Mouse (Mus musculus): ENCODE measurements around the gene Gpc6.

The Gpc6 gene

DNA sequence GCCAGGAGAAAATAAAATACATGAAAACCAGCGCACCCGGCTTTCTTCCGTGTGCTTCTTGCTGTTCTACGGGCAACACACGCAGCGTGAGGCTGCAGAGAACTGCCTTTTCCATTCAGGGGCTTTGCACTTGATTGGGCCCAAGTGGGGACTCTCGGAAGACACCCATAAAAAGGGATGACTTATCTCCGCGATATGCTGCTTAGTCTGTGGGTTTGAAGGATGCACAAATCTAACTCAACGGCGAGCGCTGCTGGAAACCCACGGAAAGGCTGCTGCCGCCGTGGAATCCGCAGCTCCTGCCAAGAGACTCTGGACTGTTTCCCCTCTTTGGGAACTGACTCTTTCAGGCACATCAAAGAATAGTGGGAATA is 970.4 kb downstream of the Gpc6 start:
- DNase-seq = no peak

DNA sequence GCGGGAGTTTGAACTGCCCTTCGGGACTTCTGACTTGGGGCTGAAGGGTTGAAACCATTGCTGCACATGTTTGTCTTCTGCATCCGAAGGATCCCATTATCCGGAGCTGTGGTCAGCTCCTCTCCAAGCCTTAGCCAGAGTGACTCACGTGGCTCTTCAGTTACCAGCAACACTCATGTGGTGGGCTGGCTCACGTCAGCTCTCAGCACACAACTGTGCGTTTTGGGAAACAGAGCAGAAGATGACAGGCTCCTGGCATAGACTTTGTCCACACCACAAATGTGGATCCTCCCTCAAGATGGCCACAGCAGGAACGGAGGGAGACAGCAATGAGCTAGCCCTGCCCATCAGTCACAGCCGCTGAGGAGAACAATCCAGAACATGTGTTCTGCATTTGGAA is 979.2 kb downstream of the Gpc6 start:
- DNase-seq = no peak

DNA sequence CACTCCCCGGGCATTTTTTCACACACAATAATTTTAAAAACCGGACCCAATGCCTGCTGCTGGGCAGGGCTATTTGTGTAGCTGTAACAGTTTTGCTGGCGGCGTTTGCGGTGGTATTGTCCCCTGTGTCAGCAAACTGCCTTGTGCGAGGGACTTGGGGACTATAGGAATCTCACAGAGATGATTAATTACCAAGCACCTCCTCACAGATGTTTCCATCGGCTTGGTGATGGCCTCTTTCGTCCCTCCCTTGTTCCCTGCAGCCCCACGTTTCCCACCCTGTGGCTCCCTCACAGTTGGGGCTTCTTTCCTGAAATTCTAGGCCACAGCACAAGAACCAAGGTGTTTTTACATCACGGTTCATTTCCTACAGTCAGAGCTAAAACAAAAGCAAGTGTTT is 980.6 kb downstream of the Gpc6 start:
- DNase-seq = no peak

DNA sequence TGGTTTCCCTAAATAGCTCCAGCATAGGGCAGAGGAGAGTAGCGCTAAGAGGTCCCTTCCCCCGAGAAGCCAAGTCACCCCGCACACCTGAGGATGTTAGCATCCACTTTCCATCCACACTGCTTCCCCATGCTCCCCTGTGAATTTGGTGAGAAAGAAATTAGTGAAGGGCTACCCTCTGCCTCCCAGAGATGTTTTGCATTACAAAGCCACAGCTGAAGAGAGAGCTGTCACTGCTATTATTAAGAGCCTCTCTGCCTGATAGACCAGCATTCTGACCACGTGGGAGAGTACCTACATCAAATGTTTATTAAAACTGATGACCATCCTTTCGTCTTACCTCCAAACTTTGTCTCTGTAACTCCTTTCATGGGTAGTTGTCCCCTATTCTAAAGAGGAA is 981.2 kb downstream of the Gpc6 start:
- DNase-seq = no peak

DNA sequence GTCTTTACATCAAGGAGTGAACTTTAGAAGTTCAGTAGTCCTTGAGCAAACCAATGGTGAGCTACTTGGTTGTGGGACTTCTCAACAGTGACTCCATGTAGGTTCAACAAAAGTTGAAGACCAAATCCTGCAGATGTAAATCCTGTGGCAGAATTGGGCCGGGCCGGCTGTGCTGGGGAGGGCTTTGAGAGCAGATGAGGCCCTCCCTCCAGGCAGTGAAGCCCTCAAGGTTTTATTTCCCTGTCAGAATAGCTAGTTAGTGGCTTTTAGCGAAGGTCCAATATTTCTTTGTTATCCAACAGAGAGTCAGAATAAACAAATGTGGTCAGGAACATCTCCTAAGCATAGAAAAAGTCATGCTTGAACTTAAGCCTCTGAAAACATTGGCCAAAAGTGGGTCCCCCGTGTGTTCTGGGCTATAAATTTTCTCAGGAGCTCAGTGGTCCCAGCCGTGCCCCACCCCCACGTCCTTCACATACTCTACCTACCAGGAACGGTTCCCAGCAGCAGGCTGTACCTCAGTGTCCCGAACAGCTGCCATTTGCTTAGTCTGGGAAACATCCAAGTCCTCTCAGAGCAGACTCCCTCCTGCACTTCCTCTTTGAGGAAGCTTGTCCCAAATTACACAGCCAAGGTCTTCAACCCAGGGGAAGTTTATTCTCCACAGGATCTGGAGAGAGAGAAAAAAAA is 983.3 kb downstream of the Gpc6 start:
- DNase-seq = no peak

DNA sequence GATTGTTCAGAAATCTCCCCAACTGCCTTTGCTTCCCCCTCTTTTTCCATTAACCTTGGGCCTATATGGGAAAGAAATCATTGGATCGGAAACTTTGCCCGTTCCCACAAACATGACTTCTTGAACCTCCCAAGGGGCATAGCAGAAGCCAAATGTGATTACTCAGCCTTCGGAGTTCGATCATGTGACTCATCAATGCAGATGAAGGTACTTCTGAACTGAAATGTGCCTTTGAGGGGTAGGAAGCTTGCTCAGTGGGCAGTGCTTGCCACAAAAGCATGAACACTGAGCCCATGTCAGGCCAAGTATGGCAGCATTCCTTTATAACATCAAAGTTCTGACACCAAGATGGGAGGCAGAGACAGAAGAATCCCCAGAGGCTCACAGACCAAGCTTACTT is 983.9 kb downstream of the Gpc6 start:
- DNase-seq = no peak

DNA sequence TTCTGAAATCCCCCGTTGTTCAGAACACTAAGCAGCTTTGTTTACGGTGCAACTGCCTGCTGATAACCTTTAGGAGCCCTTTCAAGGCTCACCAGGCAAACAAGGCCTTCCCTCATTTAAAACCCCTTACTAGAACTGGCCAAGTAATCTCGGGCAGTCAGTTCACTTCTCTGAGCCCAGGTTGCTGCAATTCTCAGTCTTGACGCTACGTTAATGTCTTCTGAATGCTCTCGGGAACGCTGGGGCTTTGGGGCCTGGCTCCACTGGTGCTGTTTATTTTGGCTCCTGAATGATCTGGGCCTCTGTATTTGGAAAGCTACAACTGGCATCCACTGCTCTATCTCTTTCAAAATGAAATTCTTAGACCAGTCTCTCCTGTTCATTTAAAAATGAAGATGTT is 985.2 kb downstream of the Gpc6 start:
- no peak for DNase-seq

DNA sequence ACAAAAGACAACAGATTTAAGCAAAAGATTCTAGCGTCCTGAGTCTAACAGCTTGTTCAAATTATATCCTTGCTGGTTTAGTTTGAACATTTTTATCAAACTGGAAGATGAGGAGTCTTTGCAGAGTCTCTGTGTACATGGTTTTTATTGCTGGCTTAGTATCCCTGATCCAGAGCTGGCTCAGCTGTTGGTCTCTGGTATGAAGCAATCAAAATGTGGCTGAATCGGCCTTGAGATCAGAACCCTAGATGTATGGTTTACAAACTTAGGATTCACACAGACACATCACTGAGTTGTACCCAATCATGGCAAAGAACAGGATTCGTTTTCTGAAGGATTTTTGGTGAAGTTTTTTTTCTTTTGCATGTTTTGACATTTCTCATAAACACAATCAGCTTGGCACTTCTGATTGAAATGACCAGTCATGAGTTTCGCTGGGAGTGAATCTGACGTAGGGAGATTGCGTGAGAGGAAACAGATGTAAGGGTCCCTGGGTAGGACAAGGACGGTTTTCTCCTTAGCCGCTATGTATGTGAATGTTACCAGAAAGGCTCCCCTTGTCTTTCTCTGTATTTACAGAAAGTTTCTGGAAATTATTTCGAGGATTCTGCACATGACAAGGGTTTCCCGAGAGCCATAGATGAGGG is 987.6 kb downstream of the Gpc6 start:
- DNase-seq = no peak

DNA sequence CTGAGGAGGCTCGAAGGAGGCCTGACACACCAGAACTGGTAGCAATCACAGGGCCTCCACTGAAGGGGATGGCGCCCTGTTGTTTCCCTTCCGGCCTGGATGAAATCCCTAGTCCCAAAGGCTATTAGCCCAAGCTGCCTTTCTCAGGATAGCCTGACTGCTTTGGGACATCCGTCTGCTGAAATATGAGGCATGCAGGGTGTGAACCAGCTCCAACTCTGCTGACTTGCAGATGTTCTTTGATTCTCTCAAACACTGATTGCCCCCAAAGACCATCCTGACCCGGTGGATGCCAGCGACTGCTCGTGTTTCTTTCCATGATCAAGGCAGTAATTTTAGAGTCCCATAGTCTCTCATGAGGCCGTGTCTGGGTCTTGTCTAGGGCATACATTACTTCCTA is 991.5 kb downstream of the Gpc6 start:
- DNase-seq = no peak

DNA sequence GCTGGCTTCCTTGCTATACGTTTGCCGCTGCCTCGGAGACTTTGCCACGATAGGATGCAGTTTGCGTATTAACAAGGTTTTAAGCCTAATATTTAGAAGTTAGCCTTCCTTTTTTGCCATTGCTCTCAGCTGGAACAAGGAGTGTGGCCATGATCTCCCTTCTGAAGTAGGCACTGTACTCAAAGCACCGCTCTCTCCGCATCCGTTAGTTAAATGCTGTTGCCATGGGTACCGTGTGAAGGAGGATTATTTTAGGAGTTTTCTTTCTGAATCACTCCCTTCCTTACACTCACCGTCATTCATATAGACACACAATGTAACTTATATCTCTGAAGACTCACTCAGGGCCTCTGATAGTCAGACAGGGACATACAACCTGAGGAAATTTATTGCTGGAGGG is 993.6 kb downstream of the Gpc6 start:
- DNase-seq = no peak

DNA sequence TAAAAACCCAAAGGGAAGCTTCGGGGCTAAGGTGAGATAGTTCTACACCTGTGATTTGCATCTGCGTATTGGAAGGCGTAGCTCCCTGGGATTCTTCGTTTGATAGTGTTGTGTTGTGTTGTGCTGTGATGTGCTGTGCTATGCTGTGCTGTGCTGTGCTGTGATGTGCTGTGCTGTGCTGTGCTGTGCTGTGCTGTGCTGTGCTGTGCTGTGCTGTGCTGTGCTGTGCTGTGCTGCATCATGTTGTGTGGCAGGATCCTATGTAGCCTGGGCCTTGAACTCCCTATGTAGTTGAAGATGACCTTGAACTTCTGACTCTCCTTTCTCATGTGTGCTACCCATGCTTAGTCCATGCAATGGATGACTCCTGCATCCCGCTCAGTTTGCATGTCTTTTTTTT is 994.5 kb downstream of the Gpc6 start:
- DNase-seq = no peak

DNA sequence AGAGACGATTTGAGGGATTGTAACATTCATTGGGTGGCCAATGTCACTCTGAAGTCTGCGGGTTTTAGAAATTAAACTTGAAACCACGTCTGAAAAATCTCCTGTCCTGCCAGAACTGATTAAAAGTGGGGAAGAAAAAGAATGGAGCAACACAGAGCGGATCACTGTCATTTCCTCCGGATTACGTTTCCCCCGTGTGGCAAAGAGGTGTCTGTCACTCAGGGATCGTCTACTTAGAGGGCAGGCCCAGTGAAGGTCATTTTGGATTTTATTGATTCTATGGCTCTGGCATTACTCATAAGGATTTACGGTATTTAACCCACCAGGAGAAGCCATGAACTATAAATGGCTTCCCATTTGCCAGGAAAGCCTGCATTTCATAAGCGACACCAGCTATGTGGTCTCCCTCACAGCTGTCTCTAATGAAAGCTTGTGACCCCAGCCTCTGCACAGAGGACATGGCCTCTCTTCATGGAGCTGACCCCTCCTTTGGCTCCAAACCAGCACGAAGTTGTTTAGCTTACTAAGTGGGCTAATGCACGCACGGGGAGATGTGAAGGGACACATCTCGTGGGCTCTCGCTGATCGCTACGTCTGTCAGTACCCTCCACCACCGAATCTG is 996.4 kb downstream of the Gpc6 start:
- DNase-seq = no peak

DNA sequence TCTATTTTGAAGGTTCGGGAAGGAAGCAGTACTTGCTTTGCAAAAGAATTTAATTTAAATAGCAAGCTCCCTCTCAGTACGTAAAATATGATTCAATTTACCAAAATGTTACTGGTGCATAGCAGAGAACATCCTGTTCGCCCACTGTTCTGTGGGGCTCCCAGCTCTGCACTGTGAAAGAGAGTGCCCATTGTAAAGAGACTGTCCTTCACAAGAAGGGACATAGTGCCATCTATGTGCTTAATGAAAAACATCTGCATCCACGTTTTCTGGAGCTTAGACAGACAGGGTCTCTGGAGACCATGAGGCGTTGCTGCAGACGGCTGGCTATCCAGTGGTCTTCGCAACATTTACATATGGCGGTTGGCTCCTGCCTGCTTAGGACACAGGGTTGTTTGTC is 998.6 kb downstream of the Gpc6 start:
- DNase-seq = no peak

DNA sequence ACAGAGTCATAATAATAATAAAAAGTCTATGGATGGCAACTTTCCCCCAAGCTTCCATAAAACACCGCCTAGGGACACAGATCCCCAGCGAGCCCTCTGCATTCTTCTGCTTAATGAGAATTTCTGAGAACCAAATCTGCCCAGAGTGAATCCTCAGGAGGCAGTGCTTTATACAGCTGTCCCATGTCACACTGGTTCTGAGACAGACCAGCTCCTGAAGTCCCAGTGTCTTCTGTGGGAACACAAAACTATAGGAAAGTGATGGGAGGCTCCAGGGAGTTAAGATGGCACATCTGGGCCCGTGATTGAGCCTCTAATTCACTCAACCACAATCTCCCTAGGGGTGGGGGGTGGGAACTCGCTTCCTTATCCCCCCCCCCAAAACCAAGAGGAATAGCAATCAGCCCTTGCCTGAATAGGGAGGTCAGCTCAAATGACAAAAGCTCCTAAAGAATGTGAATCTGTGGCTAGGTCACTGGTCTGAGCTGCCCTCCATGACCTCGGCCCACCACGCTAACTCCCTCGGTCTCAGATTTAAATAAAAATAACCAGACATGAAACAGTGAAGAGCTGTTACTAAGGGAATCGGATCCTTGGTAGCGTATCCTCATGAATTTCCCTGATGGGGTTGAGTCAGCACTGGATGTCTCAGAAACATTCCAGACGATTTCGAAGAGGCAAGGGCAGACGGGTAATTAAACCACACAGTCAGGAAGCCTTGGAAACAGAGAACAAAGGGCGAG is 1005.2 kb downstream of the Gpc6 start:
- DNase-seq = no peak

DNA sequence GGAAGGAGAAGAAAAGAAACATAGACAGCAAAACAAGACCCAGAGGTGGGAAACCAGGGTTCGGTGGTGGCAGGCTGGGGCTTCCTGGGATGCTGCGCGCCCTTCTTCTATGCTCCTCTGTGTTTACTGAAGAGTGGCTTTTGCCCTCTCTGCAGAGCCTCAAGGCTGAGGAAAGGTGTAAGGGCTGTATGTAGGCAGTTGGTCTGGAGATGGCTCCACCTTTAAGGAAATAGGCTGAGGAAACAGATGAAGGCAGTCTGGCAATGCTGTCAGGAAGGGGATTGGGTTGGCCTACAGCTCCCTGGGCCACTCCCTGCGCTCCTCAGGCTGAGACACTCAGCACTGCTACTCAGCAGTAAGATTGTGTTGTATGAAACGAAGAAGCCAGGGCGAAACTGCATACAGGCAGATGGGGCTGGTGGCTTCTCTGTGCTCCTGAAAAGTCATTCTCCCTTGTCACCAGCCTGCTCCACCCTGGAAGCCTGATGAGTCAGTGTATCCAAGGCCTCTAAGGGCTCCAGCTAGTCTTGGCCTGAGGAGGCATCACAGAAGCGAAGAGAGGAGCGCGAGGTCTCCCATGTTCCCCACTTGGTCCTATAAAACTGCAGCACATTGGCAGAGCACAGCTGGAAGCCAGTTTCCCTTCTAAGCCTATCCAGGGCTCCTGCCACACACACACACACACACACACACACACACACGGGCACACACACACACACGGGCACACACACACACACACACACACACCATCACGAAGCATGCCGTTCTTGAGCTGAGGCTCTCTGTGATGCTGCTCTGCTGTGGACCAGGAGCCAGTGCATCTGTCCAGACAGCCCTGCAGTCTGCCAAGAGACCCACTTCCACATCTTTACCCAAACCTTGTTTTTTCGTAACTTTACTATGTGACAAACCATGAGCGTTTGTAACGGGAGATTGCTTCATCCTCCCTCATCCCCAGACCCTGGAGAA is 1006.0 kb downstream of the Gpc6 start:
- no peak for DNase-seq

DNA sequence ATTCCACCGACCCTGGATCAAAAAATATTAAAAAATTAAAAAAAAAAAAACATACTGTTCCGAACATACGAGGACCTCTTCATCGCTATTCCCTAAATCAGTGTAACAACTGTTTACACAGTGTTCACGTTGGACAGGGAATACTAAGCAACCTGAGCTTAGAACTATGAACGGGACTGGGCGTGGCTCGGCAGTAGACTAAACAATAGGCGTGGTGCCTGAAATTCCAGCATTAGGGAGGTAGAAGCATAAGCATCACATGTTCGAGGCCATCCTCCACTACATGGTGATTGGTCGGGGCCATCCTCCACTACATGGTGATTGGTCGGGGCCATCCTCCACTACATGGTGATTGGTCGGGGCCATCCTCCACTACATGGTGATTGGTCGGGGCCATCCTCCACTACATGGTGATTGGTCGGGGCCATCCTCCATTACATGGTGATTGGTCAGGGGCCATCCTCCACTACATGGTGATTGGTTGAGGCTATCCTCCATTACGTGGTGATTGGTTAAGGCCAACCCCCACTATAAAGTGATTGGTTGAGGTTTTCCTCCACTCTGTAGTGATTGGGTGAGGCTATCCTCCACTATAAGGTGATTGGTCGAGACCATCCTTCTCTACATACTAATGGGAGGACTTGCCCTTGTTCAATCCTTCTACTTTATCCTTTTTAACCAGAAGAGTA is 1007.2 kb downstream of the Gpc6 start:
- no peak for DNase-seq

DNA sequence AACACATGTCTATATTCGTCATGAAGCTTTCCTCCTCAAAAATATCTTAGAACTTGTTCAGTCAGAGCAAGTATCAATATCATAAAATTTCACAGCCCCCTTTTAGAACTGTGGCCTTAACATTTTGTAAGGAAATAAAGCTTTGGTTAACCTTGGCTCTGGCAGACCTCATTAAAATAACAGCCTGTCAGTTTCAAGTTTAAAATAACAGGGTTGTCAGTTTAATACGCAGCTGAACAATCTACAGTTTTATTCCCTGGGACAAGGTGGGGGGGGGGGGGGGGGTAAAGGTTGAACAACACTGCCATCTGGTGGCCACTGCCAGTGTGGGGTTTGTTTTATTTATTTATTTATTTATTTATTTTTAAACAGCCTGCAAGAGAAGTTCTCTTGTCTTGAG is 1013.4 kb downstream of the Gpc6 start:
- DNase-seq = peak; percentile 23

DNA sequence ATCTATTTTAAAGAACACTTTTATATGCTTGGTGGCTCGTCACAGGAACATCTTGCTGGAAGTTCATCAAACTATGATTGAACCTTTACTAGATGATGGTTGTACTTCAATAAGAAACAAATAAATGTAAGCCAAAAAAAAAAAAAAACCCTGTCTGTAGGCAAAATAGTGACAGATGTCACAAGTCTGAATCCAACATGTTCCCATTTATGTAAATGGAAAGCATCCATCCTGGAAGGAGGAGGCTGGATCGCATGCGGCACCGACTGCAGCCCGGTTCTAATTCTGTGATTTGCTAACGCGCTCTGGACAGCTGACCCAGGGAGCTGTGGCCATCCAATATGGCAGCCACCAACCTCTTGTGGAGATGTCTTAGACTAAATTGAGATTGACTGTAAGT is 1014.4 kb downstream of the Gpc6 start:
- no peak for DNase-seq

DNA sequence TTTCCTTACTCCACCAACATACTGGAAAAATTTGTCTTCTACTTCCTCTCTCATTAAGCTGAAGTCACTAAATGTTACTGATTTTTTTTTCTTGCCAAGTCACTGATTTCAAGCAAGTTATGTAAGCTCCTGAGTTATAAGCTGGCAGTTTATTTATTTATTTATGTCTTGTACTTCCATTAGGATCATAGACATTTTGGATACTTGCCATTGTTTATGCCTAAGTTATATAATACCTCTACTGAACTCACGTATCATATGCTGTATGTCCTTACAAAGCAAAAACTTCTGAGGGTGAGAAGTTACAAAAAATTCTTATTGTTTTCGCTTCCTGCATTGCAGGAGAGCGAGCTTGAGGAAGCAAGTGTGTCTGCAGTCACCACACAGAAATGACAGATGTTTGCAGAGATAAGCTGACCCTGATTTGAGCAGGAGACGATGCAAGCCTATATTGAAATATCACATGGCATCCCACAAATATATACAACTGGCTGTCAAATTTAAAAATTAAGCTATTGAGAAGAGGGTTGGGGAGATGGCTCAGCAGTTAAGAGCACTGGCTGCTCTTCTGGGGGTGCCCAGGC is 1020.9 kb downstream of the Gpc6 start:
- DNase-seq = no peak

DNA sequence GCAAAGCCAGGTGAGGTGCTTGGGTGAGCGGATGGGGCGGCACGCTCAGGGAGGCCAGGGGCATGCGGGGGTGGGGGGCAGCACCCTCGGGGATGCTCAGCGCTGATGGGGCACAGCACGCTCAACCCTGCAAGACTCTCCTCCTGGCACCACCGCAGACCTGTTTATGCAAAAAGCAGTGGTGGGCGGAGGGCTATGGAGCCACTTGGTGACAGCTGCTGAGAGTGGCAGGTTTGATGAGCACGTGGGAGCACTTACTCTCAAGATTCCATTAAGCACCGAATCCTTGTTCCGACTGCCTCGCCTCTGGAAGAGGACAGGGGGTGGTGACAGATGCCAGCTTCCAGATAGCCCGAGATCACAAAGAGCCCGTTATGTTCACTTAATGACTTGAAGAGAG is 1026.2 kb downstream of the Gpc6 start:
- DNase-seq = no peak

DNA sequence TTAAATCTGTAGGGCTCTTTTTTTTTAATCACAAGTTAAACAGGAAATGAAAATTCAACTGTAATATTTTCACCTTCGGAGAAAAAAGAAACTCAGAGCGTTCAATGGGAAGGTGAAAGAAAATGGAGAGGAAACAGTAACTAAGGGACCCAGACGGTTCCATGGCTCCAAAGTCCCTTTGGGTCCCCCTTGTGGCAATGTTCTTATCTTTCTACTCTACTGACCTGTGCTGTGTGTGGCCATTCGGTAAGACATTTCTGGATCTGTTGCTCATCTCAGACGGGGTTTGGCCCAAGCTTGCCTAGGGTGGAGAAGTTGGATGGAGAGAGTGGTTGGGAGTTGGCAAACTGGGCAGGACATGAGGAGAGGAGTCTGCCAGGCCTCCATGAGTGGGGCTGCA is 1026.6 kb downstream of the Gpc6 start:
- no peak for DNase-seq

DNA sequence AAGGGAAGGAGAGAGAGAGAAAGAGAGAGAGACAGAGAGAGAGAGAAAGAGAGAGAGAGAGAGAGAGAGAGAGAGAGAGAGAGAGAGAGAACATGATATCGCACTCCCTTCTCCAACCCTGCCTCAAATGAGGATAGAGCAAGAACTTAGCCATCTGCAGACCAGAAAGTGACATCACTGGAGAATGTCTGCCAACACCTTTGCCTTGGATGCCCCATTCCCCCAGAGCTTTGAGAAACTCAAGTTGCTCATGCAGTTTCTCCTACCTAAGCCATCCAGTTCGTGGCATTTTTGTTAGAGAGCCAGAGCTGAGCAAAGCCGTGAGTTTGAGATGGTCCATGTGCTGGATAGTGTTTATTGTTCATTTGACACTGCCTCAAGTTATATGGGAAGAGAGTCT is 1030.9 kb downstream of the Gpc6 start:
- no peak for DNase-seq

Measured in kidney, adult 18-20 months (tissue).